Mouse (Mus musculus) mesoderm, embryonic 11.5 days (tissue): Measurements from ENCODE around the gene Tex50.

Experiments used
- DNase-seq: peaks from one replicate; pipeline ENCODE4 v3.0.0-alpha.2; 2012; ENCODE audit warnings: low read depth, low spot score

The Tex50 gene

DNA sequence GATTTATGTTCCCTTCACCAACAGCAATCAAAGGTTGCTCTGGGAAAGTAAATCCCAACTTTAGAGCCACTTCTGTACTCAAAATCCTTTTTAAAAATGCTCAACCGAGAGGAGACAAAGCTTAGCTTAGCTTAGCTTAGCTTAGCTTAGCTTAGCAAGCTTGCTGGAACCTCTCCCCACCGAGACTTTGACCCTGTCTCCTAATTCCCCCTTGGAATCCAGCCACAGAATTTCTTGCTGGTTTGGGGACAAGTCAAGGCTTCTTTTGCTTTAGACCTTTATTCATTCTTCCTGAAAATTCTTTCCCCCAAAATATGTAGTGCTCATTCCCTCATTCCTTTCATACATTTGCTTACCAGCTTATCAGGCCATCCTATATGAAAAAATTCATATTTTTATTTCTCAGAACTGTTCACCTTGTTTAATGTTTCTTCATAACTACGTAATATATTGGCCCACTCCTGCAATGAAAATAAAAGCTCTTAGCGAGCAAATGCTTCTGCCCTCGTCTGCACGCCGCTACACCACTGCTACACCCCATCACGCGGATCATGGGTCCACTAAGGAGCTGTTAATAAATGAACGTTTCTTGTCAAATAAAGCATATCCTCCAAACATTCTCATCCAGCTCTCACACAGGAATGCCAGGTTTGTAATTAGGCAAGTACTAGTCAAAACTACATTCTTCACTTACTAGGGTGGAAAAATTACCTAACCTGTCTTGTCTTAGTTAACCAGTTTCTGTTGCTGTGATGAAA is 36.3 kb downstream of the Tex50 start:
- DNase-seq: no peak

DNA sequence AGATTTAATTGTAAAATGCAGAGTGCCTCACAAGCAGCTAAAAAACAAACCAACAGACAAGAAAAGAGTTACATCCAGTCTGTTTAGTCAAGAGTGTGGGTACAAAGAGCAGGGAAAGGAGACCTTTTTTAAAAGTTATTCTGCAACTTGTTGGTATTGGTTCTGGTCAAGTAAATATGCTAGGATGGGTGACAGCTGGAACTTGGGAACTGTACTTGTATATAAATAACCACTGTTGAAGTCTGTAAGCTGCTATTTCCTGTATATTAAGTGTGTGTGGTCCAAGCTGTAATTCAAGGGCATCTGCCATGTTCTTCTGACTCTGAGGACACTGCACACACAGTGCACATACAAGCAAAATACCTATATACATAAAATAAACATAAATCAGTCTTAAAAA is 44.5 kb downstream of the Tex50 start:
- no peak for DNase-seq

GRCm38 (mm10) chr1:161109216-161109615 is 49.9 kb downstream of the Tex50 start:
- no peak for DNase-seq
